Mouse (Mus musculus) heart, embryonic 14.5 days (tissue): ENCODE measurements around the gene Pira2. TPM values are rescaled to one million over a fixed set of nuclear protein-coding genes. Genes with fewer than 3 reads are reported as not detected.
"Not testable (repeated sequence)": the region's sequence is repeated elsewhere in the genome, so short reads cannot be mapped to it uniquely, and the experiment has no call there.

Source experiments
- ATAC-seq: fragments of 200-750 bp; cut with Nextera tagmentation; 2 replicates; pipeline ENCODE4 v1.8.0; 2017; ENCODE audit warnings: low read depth, moderate TSS enrichment; ENCODE audit not compliant: insufficient number of reproducible peaks, insufficient read depth, low FRiP score
- H3K27ac ChIP-seq, 2 experiments: fragments of 200-500 bp in 1 of 2; fragments of 300-500 bp in 1 of 2; sonication (generic) in 1 of 2; replicated peaks in 1 of 2; 2 replicates each; pipeline ENCODE4 v1.5.1; 2012 to 2014; ENCODE audit warnings: low read depth in 2 of 2, low read length in 2 of 2, control low read depth in 1 of 2, mild to moderate bottlenecking in 1 of 2, mixed read lengths in 1 of 2; ENCODE audit not compliant: control insufficient read depth in 1 of 2, insufficient read depth in 1 of 2
- H3K27me3 ChIP-seq: fragments of 300-500 bp; sonication (generic); 2 replicates; pipeline ENCODE4 v1.6.1; 2014; ENCODE audit warnings: mild to moderate bottlenecking, low read length, control low read depth; ENCODE audit not compliant: control insufficient read depth, insufficient read depth
- H3K36me3 ChIP-seq: fragments of 300-500 bp; sonication (generic); 2 replicates; pipeline ENCODE4 v1.6.1; 2014; ENCODE audit warnings: mild to moderate bottlenecking, control low read depth, low read length, mixed read lengths; ENCODE audit not compliant: control insufficient read depth, insufficient read depth
- H3K4me1 ChIP-seq, 2 experiments: fragments of 200-500 bp in 1 of 2; fragments of 300-500 bp in 1 of 2; sonication (generic) in 1 of 2; 2 replicates each; pipeline ENCODE4 v1.6.1; 2012 to 2014; ENCODE audit warnings: low read length in 2 of 2, control low read depth in 1 of 2, mixed read lengths in 1 of 2; ENCODE audit not compliant: control insufficient read depth in 2 of 2, insufficient read depth in 2 of 2
- H3K4me2 ChIP-seq: fragments of 300-500 bp; sonication (generic); 2 replicates; pipeline ENCODE4 v1.6.1; 2014; ENCODE audit warnings: mild to moderate bottlenecking, low read length
- H3K4me3 ChIP-seq, 2 experiments: fragments of 200-500 bp in 1 of 2; fragments of 300-500 bp in 1 of 2; sonication (generic) in 1 of 2; 2 replicates each; pipeline ENCODE4 v1.5.1; 2012 to 2014; ENCODE audit warnings: low read length in 2 of 2, mild to moderate bottlenecking in 2 of 2, control low read depth in 1 of 2, low read depth in 1 of 2, moderate library complexity in 1 of 2; ENCODE audit not compliant: control insufficient read depth in 1 of 2, insufficient read depth in 1 of 2
- H3K9ac ChIP-seq: fragments of 300-500 bp; sonication (generic); 2 replicates; pipeline ENCODE4 v1.6.1; 2014; ENCODE audit warnings: mild to moderate bottlenecking, low read length
- H3K9me3 ChIP-seq: fragments of 300-500 bp; sonication (generic); 2 replicates; pipeline ENCODE4 v1.6.1; 2016; ENCODE audit warnings: low read length, control low read depth; ENCODE audit not compliant: control insufficient read depth
- WGBS: fragments of 180-500 bp; shearing (Covaris S2); extraction: QIAGEN DNeasy Blood & Tissue Kit; methylation state at CpG from one replicate; pipeline ENCODE4 v1.1.7; 2014; 5-methylcytosine and 5-hydroxymethylcytosine counted together
- polyA plus RNA-seq: library from polyadenylated mRNA; unstranded; fragments of >200 nt; fragmentation: Nextera tagmentation; extraction: Ambion mirVana; gene quantifications from 2 replicates; pipeline ENCODE4 v1.2.1, GENCODE M21; 2014

Pira2 gene
- 0.15 TPM in 2 replicates for polyA plus RNA-seq

- not testable (repeated sequence) for ATAC-seq, H3K4me3 ChIP-seq, H3K9me3 ChIP-seq, H3K4me1 ChIP-seq, H3K27me3 ChIP-seq, H3K4me2 ChIP-seq, H3K9ac ChIP-seq, H3K36me3 ChIP-seq, H3K27ac ChIP-seq
- no CpG with 5 or more reads among the region's 2 CpGs for WGBS
Observed at GRCm38 (mm10) chr7:3844951-3845350, at the start of gene Pira2. TSS of gene Pira2 (minus strand) at chr7:3845051.

- H3K4me3 ChIP-seq, H3K27ac ChIP-seq, H3K9me3 ChIP-seq, H3K27me3 ChIP-seq, ATAC-seq, H3K36me3 ChIP-seq, H3K4me1 ChIP-seq, H3K4me2 ChIP-seq, H3K9ac ChIP-seq: not testable (repeated sequence)
- WGBS = no CpG with 5 or more reads among the region's 1 CpGs
Observed at GRCm38 (mm10) chr7:3875032-3875431, 30.2 kb upstream of the Pira2 start.

GRCm38 (mm10) chr7:3837854-3838253, 7.0 kb downstream of the Pira2 start:
- H3K9me3 ChIP-seq, ATAC-seq, H3K27ac ChIP-seq, H3K27me3 ChIP-seq, H3K36me3 ChIP-seq, H3K4me1 ChIP-seq, H3K4me3 ChIP-seq, H3K4me2 ChIP-seq, H3K9ac ChIP-seq: not testable (repeated sequence)
- no CpG with 5 or more reads among the region's 1 CpGs for WGBS

- not testable (repeated sequence) for H3K4me3 ChIP-seq, H3K9me3 ChIP-seq, ATAC-seq, H3K9ac ChIP-seq, H3K36me3 ChIP-seq, H3K27me3 ChIP-seq, H3K4me2 ChIP-seq, H3K27ac ChIP-seq, H3K4me1 ChIP-seq
Observed at GRCm38 (mm10) chr7:3830633-3831032, 14.2 kb downstream of the Pira2 start.

GRCm38 (mm10) chr7:3825599-3825998, 19.3 kb downstream of the Pira2 start, which contains the start of gene Gm15448:
TSS of gene Gm15448 (minus strand) at chr7:3825687.
- H3K9me3 ChIP-seq, H3K9ac ChIP-seq, H3K27ac ChIP-seq, ATAC-seq, H3K27me3 ChIP-seq, H3K36me3 ChIP-seq, H3K4me2 ChIP-seq, H3K4me1 ChIP-seq, H3K4me3 ChIP-seq: not testable (repeated sequence)
- WGBS = 33% methylated on average over 1 of the region's 3 CpGs

GRCm38 (mm10) chr7:3811912-3812311, 32.9 kb downstream of the Pira2 start:
- H3K36me3 ChIP-seq, H3K27me3 ChIP-seq, H3K27ac ChIP-seq, H3K4me2 ChIP-seq, H3K4me1 ChIP-seq, ATAC-seq, H3K4me3 ChIP-seq, H3K9ac ChIP-seq, H3K9me3 ChIP-seq: not testable (repeated sequence)

- not testable (repeated sequence) for H3K36me3 ChIP-seq, ATAC-seq, H3K27ac ChIP-seq, H3K9ac ChIP-seq, H3K9me3 ChIP-seq, H3K4me3 ChIP-seq, H3K4me2 ChIP-seq, H3K27me3 ChIP-seq, H3K4me1 ChIP-seq
- WGBS = 90% methylated on average over 4 of the region's 4 CpGs
Observed at GRCm38 (mm10) chr7:3802935-3803334, 41.9 kb downstream of the Pira2 start.

- not testable (repeated sequence) for H3K27me3 ChIP-seq, H3K4me2 ChIP-seq, H3K4me1 ChIP-seq, H3K9ac ChIP-seq, H3K27ac ChIP-seq, ATAC-seq, H3K9me3 ChIP-seq, H3K4me3 ChIP-seq, H3K36me3 ChIP-seq
- WGBS = 53% methylated on average over 3 of the region's 3 CpGs
Observed at GRCm38 (mm10) chr7:3799940-3800339, 44.9 kb downstream of the Pira2 start.
